Mouse (Mus musculus) heart, embryonic 11.5 days (tissue): ENCODE data around the gene Cnn1. TPM values are rescaled to one million over a fixed set of nuclear protein-coding genes. Genes with fewer than 3 reads are reported as not detected.
A peak's percentile ranks its signal among the peaks of the same experiment; 100 is the strongest.

Experiments used
- ATAC-seq: fragments of 200-750 bp; cut with Nextera tagmentation; replicated peaks from 2 replicates; pipeline ENCODE4 v1.8.0; 2017; ENCODE audit warnings: moderate library complexity; ENCODE audit not compliant: insufficient number of reproducible peaks, low FRiP score, low TSS enrichment
- H3K27ac ChIP-seq: fragments of 300-500 bp; sonication (generic); 2 replicates; pipeline ENCODE4 v1.5.1; 2014; ENCODE audit warnings: mild to moderate bottlenecking, low read depth, low read length
- H3K27me3 ChIP-seq: fragments of 300-500 bp; sonication (generic); 2 replicates; pipeline ENCODE4 v1.6.1; 2014; ENCODE audit warnings: mild to moderate bottlenecking, low read length, mixed read lengths; ENCODE audit not compliant: control insufficient read depth, insufficient read depth
- H3K36me3 ChIP-seq: fragments of 300-500 bp; sonication (generic); 2 replicates; pipeline ENCODE4 v1.6.1; 2014; ENCODE audit warnings: mild to moderate bottlenecking, low read length, moderate library complexity, mixed read lengths; ENCODE audit not compliant: control insufficient read depth, insufficient read depth
- H3K4me1 ChIP-seq: fragments of 300-500 bp; sonication (generic); 2 replicates; pipeline ENCODE4 v1.6.1; 2014; ENCODE audit warnings: low read length; ENCODE audit not compliant: control insufficient read depth, insufficient read depth
- H3K4me2 ChIP-seq: fragments of 300-500 bp; sonication (generic); 2 replicates; pipeline ENCODE4 v1.6.1; 2014; ENCODE audit warnings: mild to moderate bottlenecking, moderate library complexity
- H3K4me3 ChIP-seq: fragments of 300-500 bp; sonication (generic); 2 replicates; pipeline ENCODE4 v1.5.1; 2014; ENCODE audit warnings: low read depth, low read length
- H3K9ac ChIP-seq: fragments of 300-500 bp; sonication (generic); 2 replicates; pipeline ENCODE4 v1.6.1; 2014; ENCODE audit warnings: mild to moderate bottlenecking, low read depth, low read length, moderate library complexity
- H3K9me3 ChIP-seq: fragments of 300-500 bp; sonication (generic); replicated peaks from 2 replicates; pipeline ENCODE4 v1.6.1; 2016; ENCODE audit warnings: low read length; ENCODE audit not compliant: control insufficient read depth
- WGBS: fragments of 180-500 bp; shearing (Covaris S2); extraction: QIAGEN DNeasy Blood & Tissue Kit; methylation state at CpG from one replicate; pipeline ENCODE4 v1.1.7; 2014; ENCODE audit not compliant: insufficient replicate concordance; 5-methylcytosine and 5-hydroxymethylcytosine counted together
- polyA plus RNA-seq: library from polyadenylated mRNA; unstranded; fragments of >200 nt; fragmentation: Nextera tagmentation; extraction: Ambion mirVana; gene quantifications from 2 replicates; pipeline ENCODE4 v1.2.1, GENCODE M21; 2014

Cnn1 gene
- polyA plus RNA-seq: 388 and 445 TPM in 2 replicates

GRCm38 (mm10) chr9:22098993-22099696, at the start of gene Cnn1:
Gene Cnn1 (plus strand): TSS chr9:22099216.
- Histone ChIP-seq H3K9ac (peak within 1 kb of the TSS; percentile 56), H3K4me3 (peak within 1 kb of the TSS; percentile 35), H3K27me3 (peaks cover 9% of the 10 kb centered on the region; the same call in 1 of the 2 replicates), H3K4me1 (peaks cover 11% of the 10 kb centered on the region; the same call in 1 of the 2 replicates), H3K9me3 (no peaks in the 10 kb centered on the region), H3K27ac (peak within 1 kb of the TSS; percentile 83), H3K4me2 (peak within 1 kb of the TSS; percentile 65), H3K36me3 (0 out of 2 replicates have a peak, but pooled peaks cover 2% of the 10 kb centered on the region)
- 3% methylated on average over 14 of the region's 14 CpGs for WGBS
- ATAC-seq: peak; percentile 47; the same call in 1 of the 2 replicates

GRCm38 (mm10) chr9:22049315-22049714, 49.7 kb upstream of the Cnn1 start:
- Histone ChIP-seq H3K27me3 (peaks cover 57% of the 10 kb centered on the region), H3K9me3 (no peaks in the 10 kb centered on the region), H3K27ac (no peak overlapping the region), H3K4me2 (no peak overlapping the region), H3K9ac (no peak overlapping the region), H3K4me3 (no peak overlapping the region), H3K4me1 (peaks cover 22% of the 10 kb centered on the region), H3K36me3 (no peaks in the 10 kb centered on the region)
- 62% methylated on average over 11 of the region's 11 CpGs for WGBS
- ATAC-seq: no peak

GRCm38 (mm10) chr9:22049721-22050270, 49.2 kb upstream of the Cnn1 start:
- no peak for ATAC-seq
- Histone ChIP-seq H3K4me3 (no peak overlapping the region), H3K4me2 (no peak overlapping the region), H3K9ac (no peak overlapping the region), H3K27me3 (peaks cover 62% of the 10 kb centered on the region), H3K9me3 (no peaks in the 10 kb centered on the region), H3K4me1 (peaks cover 26% of the 10 kb centered on the region), H3K27ac (no peak overlapping the region), H3K36me3 (no peaks in the 10 kb centered on the region)
- 39% methylated on average over 4 of the region's 4 CpGs for WGBS

GRCm38 (mm10) chr9:22050351-22050889, 48.6 kb upstream of the Cnn1 start:
- no peak overlapping the region for H3K9ac ChIP-seq
- peak overlapping the region; percentile 66 for H3K4me2 ChIP-seq
- no peaks in the 10 kb centered on the region for H3K9me3 ChIP-seq
- H3K27me3 ChIP-seq: peaks cover 65% of the 10 kb centered on the region
- ATAC-seq: peak; percentile 66
- no peaks in the 10 kb centered on the region for H3K36me3 ChIP-seq
- peak overlapping the region; percentile 39 for H3K4me3 ChIP-seq
- no peak overlapping the region for H3K27ac ChIP-seq
- under 1% methylated on average over 37 of the region's 43 CpGs for WGBS
- peaks cover 28% of the 10 kb centered on the region for H3K4me1 ChIP-seq

- Histone ChIP-seq H3K9ac (no peak overlapping the region), H3K4me2 (peak overlapping the region; percentile 66), H3K9me3 (no peaks in the 10 kb centered on the region), H3K4me3 (peak overlapping the region; percentile 39), H3K4me1 (peaks cover 28% of the 10 kb centered on the region), H3K36me3 (no peaks in the 10 kb centered on the region), H3K27me3 (peaks cover 71% of the 10 kb centered on the region), H3K27ac (no peak overlapping the region)
- ATAC-seq: no peak
- WGBS: 3% methylated on average over 65 of the region's 67 CpGs
Measured at GRCm38 (mm10) chr9:22051161-22051957, 47.7 kb upstream of the Cnn1 start.

GRCm38 (mm10) chr9:22051958-22052254, 47.1 kb upstream of the Cnn1 start, which contains the start of gene Elavl3:
Gene Elavl3 (minus strand): TSS chr9:22052023.
- H3K9ac ChIP-seq: no peak within 1 kb of the TSS
- H3K27me3 ChIP-seq: peaks cover 73% of the 10 kb centered on the region
- H3K4me3 ChIP-seq: peak within 1 kb of the TSS; percentile 39
- peak within 1 kb of the TSS; percentile 66 for H3K4me2 ChIP-seq
- H3K27ac ChIP-seq: no peak within 1 kb of the TSS
- peaks cover 28% of the 10 kb centered on the region for H3K4me1 ChIP-seq
- 2% methylated on average over 26 of the region's 28 CpGs for WGBS
- H3K9me3 ChIP-seq: no peaks in the 10 kb centered on the region
- no peaks in the 10 kb centered on the region for H3K36me3 ChIP-seq
- no peak for ATAC-seq

GRCm38 (mm10) chr9:22053657-22054056, 45.4 kb upstream of the Cnn1 start:
- ATAC-seq: no peak
- Histone ChIP-seq H3K36me3 (peaks cover 4% of the 10 kb centered on the region; the same call in 1 of the 2 replicates), H3K4me2 (no peak overlapping the region), H3K4me1 (peaks cover 28% of the 10 kb centered on the region), H3K27ac (no peak overlapping the region), H3K27me3 (peaks cover 69% of the 10 kb centered on the region), H3K9me3 (no peaks in the 10 kb centered on the region), H3K4me3 (no peak overlapping the region), H3K9ac (no peak overlapping the region)
- WGBS: 25% methylated on average over 6 of the region's 7 CpGs

GRCm38 (mm10) chr9:22054411-22055076, 44.5 kb upstream of the Cnn1 start:
- Histone ChIP-seq H3K9ac (no peak overlapping the region), H3K27me3 (peaks cover 61% of the 10 kb centered on the region), H3K4me2 (peak overlapping the region; percentile 34), H3K4me1 (peaks cover 28% of the 10 kb centered on the region), H3K36me3 (peaks cover 6% of the 10 kb centered on the region), H3K27ac (no peak overlapping the region), H3K9me3 (no peaks in the 10 kb centered on the region), H3K4me3 (peak overlapping the region; percentile 5; the same call in 1 of the 2 replicates)
- ATAC-seq: 0 out of 2 replicates have a peak, but pooled peaks have one; percentile 35
- WGBS: 2% methylated on average over 32 of the region's 32 CpGs
